Mouse (Mus musculus) forebrain, embryonic 11.5 days (tissue): Measurements from ENCODE around the gene Bad. TPM values are rescaled to one million over a fixed set of nuclear protein-coding genes. Genes with fewer than 3 reads are reported as not detected.

Source experiments
- ATAC-seq: fragments of 200-750 bp; cut with Nextera tagmentation; replicated peaks from 2 replicates; pipeline ENCODE4 v1.8.0; 2017; ENCODE audit warnings: moderate TSS enrichment; ENCODE audit not compliant: low FRiP score
- DNase-seq: peaks from one replicate; pipeline ENCODE4 v3.0.0-alpha.2; 2017; ENCODE audit warnings: low spot score
- H3K27ac ChIP-seq: fragments of 300-500 bp; sonication (generic); 2 replicates; pipeline ENCODE4 v1.5.1; 2014; ENCODE audit warnings: low read depth, low read length
- H3K27me3 ChIP-seq: fragments of 300-500 bp; sonication (generic); 2 replicates; pipeline ENCODE4 v1.6.1; 2014; ENCODE audit warnings: mild to moderate bottlenecking, low read length, mixed read lengths; ENCODE audit not compliant: control insufficient read depth, insufficient read depth
- H3K36me3 ChIP-seq: fragments of 300-500 bp; sonication (generic); 2 replicates; pipeline ENCODE4 v1.6.1; 2014; ENCODE audit warnings: mild to moderate bottlenecking, low read length, moderate library complexity, mixed read lengths; ENCODE audit not compliant: control insufficient read depth, insufficient read depth
- H3K4me1 ChIP-seq: fragments of 300-500 bp; sonication (generic); replicated peaks from 2 replicates; pipeline ENCODE4 v1.6.1; 2014; ENCODE audit warnings: low read length, mixed read lengths; ENCODE audit not compliant: control insufficient read depth, insufficient read depth
- H3K4me2 ChIP-seq: fragments of 300-500 bp; sonication (generic); 2 replicates; pipeline ENCODE4 v1.6.1; 2014; ENCODE audit warnings: low read depth, mild to moderate bottlenecking, low read length, moderate library complexity, mixed read lengths; ENCODE audit not compliant: severe bottlenecking
- H3K4me3 ChIP-seq: fragments of 300-500 bp; sonication (generic); 2 replicates; pipeline ENCODE4 v1.5.1; 2014; ENCODE audit warnings: low read depth, low read length
- H3K9ac ChIP-seq: fragments of 300-500 bp; sonication (generic); 2 replicates; pipeline ENCODE4 v1.6.1; 2014; ENCODE audit warnings: low read length
- H3K9me3 ChIP-seq: fragments of 300-500 bp; sonication (generic); 2 replicates; pipeline ENCODE4 v1.6.1; 2016; ENCODE audit warnings: low read length, mixed read lengths; ENCODE audit not compliant: control insufficient read depth
- WGBS: fragments of 180-500 bp; shearing (Covaris S2); extraction: QIAGEN DNeasy Blood & Tissue Kit; methylation state at CpG from one replicate; pipeline ENCODE4 v1.1.7; 2014; 5-methylcytosine and 5-hydroxymethylcytosine counted together
- polyA plus RNA-seq: library from polyadenylated mRNA; unstranded; fragments of >200 nt; fragmentation: Nextera tagmentation; extraction: Ambion mirVana; gene quantifications from 2 replicates; pipeline ENCODE4 v1.2.1, GENCODE M21; 2014

The Bad gene
- polyA plus RNA-seq, 1 experiment from 2014 or later = 56.6 TPM

DNA sequence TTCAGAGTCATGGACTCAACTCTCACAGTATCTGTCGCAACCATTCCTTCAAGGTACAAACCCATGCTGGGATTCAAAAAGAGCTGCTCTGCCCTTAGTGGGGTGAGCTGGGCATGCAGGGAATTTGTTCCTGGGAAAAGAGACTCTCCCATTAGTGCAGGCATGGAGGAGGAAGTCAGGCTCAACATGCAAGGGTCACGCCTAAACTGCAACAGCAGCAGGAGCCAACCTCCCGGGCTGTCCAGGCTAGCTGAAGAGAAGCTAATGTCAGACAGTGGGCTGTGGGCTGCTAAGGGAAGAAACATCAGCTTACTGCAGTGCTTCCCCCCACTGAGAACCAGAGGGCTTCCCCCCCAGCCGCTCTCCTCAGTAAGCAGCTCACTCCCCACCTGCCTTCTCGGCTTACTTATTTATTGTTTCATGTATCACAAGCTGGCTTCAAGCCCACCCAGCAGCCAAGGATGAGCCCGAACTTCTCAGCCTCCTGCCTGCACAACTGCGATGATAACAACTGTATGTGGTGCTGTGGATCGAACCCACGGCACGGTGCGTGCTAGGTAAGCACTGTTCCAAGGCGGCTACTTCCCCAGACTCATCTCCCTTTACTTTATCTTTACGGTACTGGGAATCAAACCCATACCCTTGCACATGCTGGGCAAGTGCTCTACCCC lies 30.7 kb downstream of the Bad start:
- no peak overlapping the region for H3K4me3 ChIP-seq

DNA sequence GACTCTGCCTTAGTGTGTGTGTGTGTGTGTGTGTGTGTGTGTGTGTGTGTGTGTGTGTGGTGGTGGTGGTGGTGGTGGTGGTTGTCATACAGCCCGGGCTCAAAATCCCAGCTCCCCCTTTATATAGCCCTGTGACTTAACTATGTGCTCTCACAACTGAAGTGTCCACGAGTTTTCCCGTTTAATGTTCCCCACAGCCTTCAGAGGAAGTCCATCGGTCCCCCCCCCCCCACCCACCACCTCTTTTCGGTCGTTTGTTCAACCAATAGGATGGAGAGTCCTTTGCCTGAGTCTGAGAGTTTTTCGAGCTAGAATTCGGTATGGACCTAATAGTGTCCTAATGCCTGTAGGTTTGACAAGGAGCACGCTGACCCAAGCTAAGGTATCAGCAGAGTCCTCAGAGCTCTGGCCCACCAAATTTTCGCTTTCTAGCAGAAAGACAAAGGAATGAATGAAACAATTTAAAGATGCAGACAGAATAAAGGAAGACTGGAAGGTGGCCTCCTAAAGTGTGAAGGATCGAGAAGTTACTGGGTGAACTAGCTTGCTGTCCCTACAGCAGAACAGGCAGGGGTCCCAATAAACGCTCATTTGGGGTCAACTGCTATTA lies 32.0 kb downstream of the Bad start:
- 40% methylated on average over 12 of the region's 12 CpGs for WGBS
- H3K4me1 ChIP-seq = peaks cover 27% of the 10 kb centered on the region
- ATAC-seq = no peak

More for the DNA sequence above, 30.7 kb downstream of the Bad start:
- DNase-seq = no peak
- no peak overlapping the region for H3K9ac ChIP-seq
- 88% methylated on average over 13 of the region's 13 CpGs for WGBS
- no peaks in the 10 kb centered on the region for H3K9me3 ChIP-seq
- peaks cover 19% of the 10 kb centered on the region for H3K4me1 ChIP-seq
- H3K27me3 ChIP-seq = peaks cover 2% of the 10 kb centered on the region; the same call in 1 of the 2 replicates
- H3K4me2 ChIP-seq = no peak overlapping the region
- ATAC-seq = no peak
- no peaks in the 10 kb centered on the region; the same call in 1 of the 2 replicates for H3K36me3 ChIP-seq
- H3K27ac ChIP-seq = no peak overlapping the region

DNA sequence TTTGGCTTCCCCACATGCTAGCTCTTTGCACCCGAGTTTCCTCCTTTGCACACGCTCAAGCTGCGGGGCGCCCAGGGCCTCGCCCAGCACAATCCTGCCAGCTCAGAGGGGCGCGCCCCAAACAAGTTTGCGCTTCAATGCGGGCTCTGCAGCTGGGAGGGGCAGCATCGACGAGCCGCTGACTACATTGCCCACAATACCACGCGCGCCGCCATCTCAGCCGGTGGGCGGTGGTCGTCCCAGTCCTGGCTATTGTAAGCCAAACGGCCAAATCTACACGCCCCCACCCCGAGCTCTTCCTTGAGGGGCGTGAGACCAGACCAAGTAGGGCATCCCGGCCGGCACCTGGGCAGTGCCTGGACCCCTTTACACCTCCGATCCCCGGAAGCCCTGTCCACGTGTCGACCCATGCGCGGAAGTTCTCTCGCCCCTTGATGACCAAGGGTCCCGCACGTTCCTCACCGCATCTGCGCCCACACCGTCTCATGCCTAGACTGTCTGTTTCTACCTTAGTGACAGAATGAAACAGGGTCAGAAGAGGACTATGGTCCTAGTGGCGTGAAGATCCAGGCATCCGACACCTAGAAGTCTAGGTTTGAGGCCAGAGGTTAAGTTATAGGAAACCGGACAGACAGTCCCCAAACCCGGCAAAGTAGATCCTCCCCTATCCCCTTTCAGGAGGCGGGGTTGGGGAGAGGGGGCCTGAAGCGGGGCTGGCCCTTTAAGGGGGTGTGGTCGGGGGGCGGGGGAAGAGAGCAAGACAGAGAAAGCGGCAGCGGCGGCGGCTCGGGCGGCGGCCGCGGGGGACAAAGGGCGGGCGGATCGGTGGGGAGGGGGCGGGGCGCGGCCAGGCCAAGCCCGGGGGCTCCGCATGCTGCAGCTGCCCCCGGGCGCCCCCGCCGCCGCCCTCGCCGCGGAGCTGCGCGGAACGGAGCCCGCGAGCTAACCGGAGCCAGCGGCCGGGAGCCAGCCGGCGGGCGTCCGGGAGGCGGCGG lies 32.8 kb downstream of the Bad start, which contains the start of gene Ppp1r14b:
Gene Ppp1r14b (plus strand): TSS at position 758 of the 995 bp plus-strand sequence.
- DNase-seq = peak; percentile 96
- peaks cover 32% of the 10 kb centered on the region for H3K4me1 ChIP-seq

More for the DNA sequence above, 32.0 kb downstream of the Bad start:
- Histone ChIP-seq H3K4me3 (peak overlapping the region; percentile 86), H3K4me2 (peak overlapping the region; percentile 92), H3K27ac (no peak overlapping the region), H3K36me3 (no peaks in the 10 kb centered on the region; the same call in 1 of the 2 replicates), H3K9ac (peak overlapping the region; percentile 94), H3K27me3 (peaks cover 2% of the 10 kb centered on the region; the same call in 1 of the 2 replicates), H3K9me3 (no peaks in the 10 kb centered on the region)
- DNase-seq = no peak

DNA sequence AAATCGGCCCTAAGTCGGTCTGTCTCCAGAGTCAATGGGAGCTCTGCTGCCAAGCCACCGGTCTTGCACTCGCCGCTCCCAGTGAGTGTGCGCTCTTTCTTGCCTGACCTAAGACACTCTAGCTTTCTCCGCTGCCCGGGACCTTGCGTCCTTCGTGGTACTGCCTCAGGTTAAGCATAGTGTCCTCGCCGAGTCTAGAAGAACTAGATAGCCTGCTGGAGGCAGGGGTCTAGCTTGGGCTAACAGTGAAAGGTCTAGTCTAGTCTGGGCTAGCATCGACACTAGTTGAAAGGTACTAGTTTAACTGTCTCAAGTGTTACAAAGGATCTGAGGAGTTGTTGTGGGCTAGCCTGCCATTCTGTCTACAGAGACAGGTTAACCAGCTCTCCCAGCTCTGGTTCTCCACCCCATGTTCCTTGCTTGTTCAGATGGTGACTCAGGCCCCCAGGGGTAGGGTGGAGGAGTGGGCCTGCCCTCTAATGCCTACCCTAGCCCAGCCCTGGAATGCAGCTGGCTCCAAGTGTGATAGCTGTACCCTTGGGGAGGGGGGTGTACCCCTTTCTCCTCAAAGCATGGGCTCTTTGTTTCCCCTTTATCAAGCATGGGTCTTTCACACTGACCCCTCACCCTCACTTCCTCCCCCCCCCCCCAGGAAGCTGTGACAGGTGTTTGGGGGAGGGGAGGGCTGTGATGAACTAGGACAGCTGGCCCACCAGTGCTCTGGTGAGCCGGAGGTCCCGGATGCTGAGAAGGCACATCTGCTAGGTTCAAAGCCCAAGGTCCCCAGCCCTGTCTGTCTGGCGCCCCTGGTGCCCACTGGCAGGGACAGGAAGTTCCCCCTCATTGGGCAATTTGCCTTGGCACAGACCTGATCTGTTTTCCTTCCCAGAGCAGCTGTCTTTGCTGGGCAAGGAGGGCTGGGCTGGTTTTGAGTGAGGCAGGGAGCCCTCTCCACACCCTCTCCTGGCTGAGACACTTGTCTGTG lies 34.2 kb downstream of the Bad start, which contains the start of gene Plcb3:
Gene Plcb3 (minus strand): TSS at position 934 of the 985 bp plus-strand sequence.
- no peaks in the 10 kb centered on the region for H3K27me3 ChIP-seq
- H3K27ac ChIP-seq = peak within 1 kb of the TSS; percentile 90
- no peaks in the 10 kb centered on the region for H3K9me3 ChIP-seq
- peak within 1 kb of the TSS; percentile 94 for H3K9ac ChIP-seq
- H3K4me1 ChIP-seq = peaks cover 24% of the 10 kb centered on the region
- peak within 1 kb of the TSS; percentile 92 for H3K4me2 ChIP-seq
- ATAC-seq = no peak
- under 1% methylated on average over 16 of the region's 16 CpGs for WGBS
- H3K4me3 ChIP-seq = peak within 1 kb of the TSS; percentile 86
- peak; percentile 82 for DNase-seq
- H3K36me3 ChIP-seq = no peaks in the 10 kb centered on the region; the same call in 1 of the 2 replicates

More for the DNA sequence above, 32.8 kb downstream of the Bad start, which contains the start of gene Ppp1r14b:
- peaks cover 2% of the 10 kb centered on the region; the same call in 1 of the 2 replicates for H3K27me3 ChIP-seq
- H3K4me2 ChIP-seq = peak within 1 kb of the TSS; percentile 92
- peak; percentile 69 for ATAC-seq
- no peaks in the 10 kb centered on the region; the same call in 1 of the 2 replicates for H3K36me3 ChIP-seq
- peak within 1 kb of the TSS; percentile 86 for H3K4me3 ChIP-seq
- no peaks in the 10 kb centered on the region for H3K9me3 ChIP-seq
- peak within 1 kb of the TSS; percentile 94 for H3K9ac ChIP-seq
- peak within 1 kb of the TSS; percentile 90 for H3K27ac ChIP-seq
- WGBS = under 1% methylated on average over 76 of the region's 84 CpGs

DNA sequence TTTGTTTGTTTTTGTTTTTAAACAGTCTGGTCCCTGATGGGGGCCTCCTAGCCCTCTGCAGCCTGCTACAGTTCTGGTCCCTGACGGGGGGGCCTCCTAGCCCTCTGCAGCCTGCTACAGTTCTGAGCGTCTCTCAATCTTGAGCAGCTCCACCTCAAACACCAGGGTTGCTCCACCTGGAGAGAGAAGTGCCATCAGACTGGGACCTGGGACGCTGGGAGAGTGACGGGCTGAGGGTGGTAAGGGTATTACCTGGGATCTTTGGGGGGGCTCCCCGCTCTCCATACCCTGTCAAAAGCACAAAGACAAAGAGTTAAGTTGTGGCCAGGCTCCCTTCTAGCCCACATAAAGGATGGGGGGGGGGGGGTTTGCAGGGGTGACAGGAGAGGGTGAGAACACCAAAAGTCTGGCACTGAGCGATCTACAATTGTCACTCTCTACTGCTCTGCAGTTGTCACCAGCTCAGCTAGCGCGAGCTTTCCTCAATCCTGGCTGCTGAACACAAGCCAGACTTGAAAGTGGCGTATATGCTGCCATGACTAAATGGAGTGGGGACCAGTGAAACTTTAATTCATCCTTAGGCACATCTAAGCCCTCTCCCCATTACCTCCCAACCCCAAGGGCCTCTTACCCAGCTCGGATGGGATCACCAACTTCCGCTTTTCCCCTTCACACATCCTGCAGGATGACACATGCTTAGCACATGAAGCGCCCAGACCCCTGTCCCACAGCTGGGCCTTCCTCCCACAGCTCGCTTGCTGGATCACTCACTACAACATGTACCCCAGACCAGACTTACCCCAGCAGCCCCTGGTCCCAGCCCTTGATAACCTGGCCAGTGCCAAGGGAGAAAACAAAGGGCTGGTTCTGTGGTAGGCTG lies 36.3 kb downstream of the Bad start:
- Histone ChIP-seq H3K27ac (no peak overlapping the region), H3K9me3 (no peaks in the 10 kb centered on the region), H3K4me3 (peak overlapping the region; percentile 42; the same call in 1 of the 2 replicates), H3K27me3 (no peaks in the 10 kb centered on the region), H3K36me3 (no peaks in the 10 kb centered on the region; the same call in 1 of the 2 replicates), H3K4me1 (peaks cover 24% of the 10 kb centered on the region), H3K4me2 (peak overlapping the region; percentile 67), H3K9ac (peak overlapping the region; percentile 27; the same call in 1 of the 2 replicates)
- WGBS = 89% methylated on average over 13 of the region's 13 CpGs
- ATAC-seq = no peak
- no peak for DNase-seq

DNA sequence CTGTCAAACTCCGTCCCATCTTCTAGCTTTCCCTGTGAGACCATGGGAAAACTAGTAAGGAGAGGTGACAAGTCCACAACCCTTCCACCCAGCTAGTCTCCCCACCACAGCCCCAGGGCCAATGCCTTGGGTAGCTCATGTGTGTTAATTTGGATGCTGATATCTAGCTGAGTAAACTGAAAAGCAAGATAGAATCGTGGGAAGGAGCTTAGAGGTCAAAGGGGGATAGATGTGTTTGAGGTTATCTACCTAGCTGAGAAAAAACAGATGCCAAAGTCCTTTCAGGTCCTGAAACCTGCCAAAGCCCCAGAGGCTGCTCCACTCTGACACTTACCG lies 36.9 kb downstream of the Bad start:
- Histone ChIP-seq H3K4me3 (peak overlapping the region; percentile 42), H3K4me2 (peak overlapping the region; percentile 67), H3K9ac (peak overlapping the region; percentile 62; the same call in 1 of the 2 replicates), H3K27ac (0 out of 2 replicates have a peak overlapping the region, but pooled peaks have one; percentile 20), H3K27me3 (no peaks in the 10 kb centered on the region), H3K9me3 (no peaks in the 10 kb centered on the region), H3K36me3 (no peaks in the 10 kb centered on the region; the same call in 1 of the 2 replicates), H3K4me1 (peaks cover 24% of the 10 kb centered on the region)
- no peak for ATAC-seq
- WGBS = 51% methylated on average over 3 of the region's 3 CpGs
- DNase-seq = no peak
